ENCODE assay signal across 8 mouse cellular contexts in genomic region chr19:5874969-5875480, GRCm38 (mm10). TPM values are rescaled to one million over a fixed set of nuclear protein-coding genes. Genes with fewer than 3 reads are reported as not detected.
A peak's percentile ranks its signal among the peaks of the same experiment; 100 is the strongest.
DNase-seq lines count a peak whose midpoint lies in the region; ATAC-seq and TF ChIP-seq lines count a peak whose summit lies in the region.

Gene Frmd8 (minus strand): TSS chr19:5875274.

- peak; percentile 59 for ATAC-seq in heart, embryonic 11.5 days (replicated peaks; ENCODE audit: insufficient number of reproducible peaks, low FRiP score, low TSS enrichment)
- ATAC-seq in kidney, embryonic 16.5 days (ENCODE audit: low FRiP score, low TSS enrichment) = peak; percentile 75

- DNase-seq in brain, embryonic 14.5 days (ENCODE audit: low read depth) = peak; percentile 98
- peak; percentile 81 for DNase-seq in liver, adult 2 months (ENCODE audit: extremely low read depth, low read depth, low spot score)
- DNase-seq in splenic B cell, adult 2 months (ENCODE audit: low read depth, low spot score) = peak; percentile 93

- H3ac ChIP-seq in C2C12 (ENCODE audit: control insufficient read depth, insufficient read length, low read depth) (peak within 1 kb of the TSS; percentile 76), myocyte (ENCODE audit: control insufficient read depth, insufficient read length) (peak within 1 kb of the TSS; percentile 68)

- H3K36me3 ChIP-seq in C2C12 (ENCODE audit: control insufficient read depth, insufficient read depth) (peaks cover 16% of the 10 kb centered on the region), myocyte (ENCODE audit: control insufficient read depth, insufficient read depth) (peaks cover 3% of the 10 kb centered on the region)
- H3K36me3 ChIP-seq in erythroblast, embryonic 14.5 days (ENCODE audit: control insufficient read depth) = peaks cover 22% of the 10 kb centered on the region
- H3K36me3 ChIP-seq in heart, embryonic 11.5 days (ENCODE audit: control insufficient read depth, insufficient read depth, low read length) = peaks cover 1% of the 10 kb centered on the region; the same call in 1 of the 2 replicates
- H3K36me3 ChIP-seq in kidney, embryonic 16.5 days (ENCODE audit: insufficient read depth, low read length) = 0 out of 2 replicates have a peak, but pooled peaks cover 7% of the 10 kb centered on the region
- H3K36me3 ChIP-seq in liver, adult 2 months (ENCODE audit: control insufficient read depth, insufficient read depth, low read length) = no peaks in the 10 kb centered on the region
- H3K36me3 ChIP-seq in splenic B cell, adult 2 months (ENCODE audit: control insufficient read depth, insufficient read depth, low read length, poor library complexity, severe bottlenecking) = no peaks in the 10 kb centered on the region

- H3K4me1 ChIP-seq in erythroblast, embryonic 14.5 days (ENCODE audit: control insufficient read depth) = peaks cover 49% of the 10 kb centered on the region
- H3K4me1 ChIP-seq in heart, embryonic 11.5 days (ENCODE audit: control insufficient read depth, insufficient read depth, low read length) = peaks cover 38% of the 10 kb centered on the region
- H3K4me1 ChIP-seq in kidney, embryonic 16.5 days (ENCODE audit: insufficient read depth, low read length) = peaks cover 58% of the 10 kb centered on the region
- H3K4me1 ChIP-seq in liver, adult 2 months (ENCODE audit: control insufficient read depth, insufficient read depth, low read length) = peaks cover 41% of the 10 kb centered on the region

- no peak for TF ChIP-seq POLR2A in brain, embryonic 14.5 days (IDR thresholded peaks at IDR 0.05; ENCODE audit: borderline replicate concordance, extremely low read depth, insufficient read depth, insufficient read length, poor library complexity, severe bottlenecking)
- TF ChIP-seq POLR2A in liver, adult 2 months (IDR thresholded peaks at IDR 0.05; ENCODE audit: extremely low read depth, insufficient read depth, low read length) = peak; percentile 63
- peak; percentile 82 for TF ChIP-seq POLR2A in myocyte (IDR thresholded peaks at IDR 0.05; ENCODE audit: insufficient read length, low read depth)

- H3K27me3 ChIP-seq in C2C12 (ENCODE audit: control insufficient read depth, insufficient read depth, insufficient read length) = no peaks in the 10 kb centered on the region
- no peaks in the 10 kb centered on the region for H3K27me3 ChIP-seq in erythroblast, embryonic 14.5 days (ENCODE audit: control insufficient read depth)
- no peaks in the 10 kb centered on the region for H3K27me3 ChIP-seq in heart, embryonic 11.5 days (ENCODE audit: control insufficient read depth, insufficient read depth, low read length)
- no peaks in the 10 kb centered on the region for H3K27me3 ChIP-seq in kidney, embryonic 16.5 days (ENCODE audit: insufficient read depth, low read length)
- H3K27me3 ChIP-seq in liver, adult 2 months (ENCODE audit: control insufficient read depth, insufficient read depth, low read length) = no peaks in the 10 kb centered on the region
- no peaks in the 10 kb centered on the region for H3K27me3 ChIP-seq in myocyte (ENCODE audit: control insufficient read depth, insufficient read depth, insufficient read length)
- no peaks in the 10 kb centered on the region for H3K27me3 ChIP-seq in splenic B cell, adult 2 months (ENCODE audit: control insufficient read depth, insufficient read depth, low read length, poor library complexity, severe bottlenecking)

- H3K9me3 ChIP-seq in erythroblast, embryonic 14.5 days (ENCODE audit: control insufficient read depth, low read length) = no peaks in the 10 kb centered on the region
- no peaks in the 10 kb centered on the region for H3K9me3 ChIP-seq in heart, embryonic 11.5 days (replicated peaks; ENCODE audit: control insufficient read depth, low read length)
- H3K9me3 ChIP-seq in kidney, embryonic 16.5 days (ENCODE audit: low read length) = no peaks in the 10 kb centered on the region

- peaks cover 9% of the 10 kb centered on the region for H3K79me3 ChIP-seq in C2C12 (ENCODE audit: low read depth)

- H3K79me2 ChIP-seq in C2C12 (ENCODE audit: control insufficient read depth, insufficient read depth) = peaks cover 44% of the 10 kb centered on the region
- peaks cover 11% of the 10 kb centered on the region; the same call in 1 of the 2 replicates for H3K79me2 ChIP-seq in liver, adult 2 months (ENCODE audit: control insufficient read depth, insufficient read depth, low read length)
- H3K79me2 ChIP-seq in myocyte (ENCODE audit: control insufficient read depth, insufficient read depth) = peaks cover 24% of the 10 kb centered on the region

- H3K4me2 ChIP-seq in heart, embryonic 11.5 days = peak within 1 kb of the TSS; percentile 81
- H3K4me2 ChIP-seq in kidney, embryonic 16.5 days (replicated peaks; ENCODE audit: low read depth, low read length) = peak within 1 kb of the TSS; percentile 83
- H3K4me2 ChIP-seq in myocyte (ENCODE audit: low read depth) = peak within 1 kb of the TSS; percentile 92

- peak within 1 kb of the TSS; percentile 89 for H3K9ac ChIP-seq in heart, embryonic 11.5 days (ENCODE audit: low read depth, low read length)
- H3K9ac ChIP-seq in kidney, embryonic 16.5 days (replicated peaks; ENCODE audit: low read length) = peak within 1 kb of the TSS; percentile 85
- peak within 1 kb of the TSS; percentile 74 for H3K9ac ChIP-seq in liver, adult 2 months (ENCODE audit: low read depth, low read length)

- H3K4me3 ChIP-seq in C2C12 (ENCODE audit: insufficient read depth, poor library complexity, severe bottlenecking) (peak within 1 kb of the TSS; percentile 66), myocyte (peak within 1 kb of the TSS; percentile 59)
- peak within 1 kb of the TSS; percentile 80 for H3K4me3 ChIP-seq in erythroblast, embryonic 14.5 days (replicated peaks)
- peak within 1 kb of the TSS; percentile 76 for H3K4me3 ChIP-seq in heart, embryonic 11.5 days (ENCODE audit: low read depth, low read length)
- peak within 1 kb of the TSS; percentile 80 for H3K4me3 ChIP-seq in kidney, embryonic 16.5 days (ENCODE audit: low read length)
- peak within 1 kb of the TSS; percentile 67 for H3K4me3 ChIP-seq in liver, adult 2 months (ENCODE audit: insufficient read depth, low read depth, low read length)

- TF ChIP-seq CTCF in C2C12 (IDR thresholded peaks at IDR 0.05; ENCODE audit: control insufficient read depth, insufficient read depth, insufficient read length) = no peak
- no peak for TF ChIP-seq CTCF in brain, embryonic 14.5 days (IDR thresholded peaks at IDR 0.05; ENCODE audit: borderline replicate concordance, extremely low read depth, insufficient read depth, insufficient read length)
- TF ChIP-seq CTCF in liver, adult 2 months (IDR thresholded peaks at IDR 0.05; ENCODE audit: low read depth, low read length) = no peak

- under 1% methylated on average over 37 of the region's 37 CpGs for WGBS in heart, embryonic 11.5 days (ENCODE audit: insufficient replicate concordance)
- WGBS in kidney, embryonic 16.5 days = under 1% methylated on average over 37 of the region's 37 CpGs
- WGBS in liver, adult 2 months = under 1% methylated on average over 37 of the region's 37 CpGs

- H3K27ac ChIP-seq in heart, embryonic 11.5 days (ENCODE audit: low read depth, low read length) = peak within 1 kb of the TSS; percentile 42
- H3K27ac ChIP-seq in kidney, embryonic 16.5 days (ENCODE audit: low read length) = peak within 1 kb of the TSS; percentile 75
- H3K27ac ChIP-seq in liver, adult 2 months (replicated peaks; ENCODE audit: insufficient read depth, low read depth, low read length) = peak within 1 kb of the TSS; percentile 39

TF ChIP-seq in C2C12, 6 proteins besides CTCF, POLR2A, EP300 and RAD21:
- no peak for TF ChIP-seq MAX (IDR thresholded peaks at IDR 0.05)
- no peak for TF ChIP-seq MYOD1 (IDR thresholded peaks at IDR 0.05; ENCODE audit: control insufficient read depth, insufficient read length, low read depth)
- TF ChIP-seq CEBPB (IDR thresholded peaks at IDR 0.05; ENCODE audit: low read depth) = no peak
- no peak for TF ChIP-seq USF1 (IDR thresholded peaks at IDR 0.05; ENCODE audit: low read depth)
- no peak for TF ChIP-seq FOSL1 (IDR thresholded peaks at IDR 0.05; ENCODE audit: insufficient read depth, low read length, poor library complexity, severe bottlenecking)
- TF ChIP-seq MYOG (IDR thresholded peaks at IDR 0.05; ENCODE audit: control insufficient read depth, extremely low read depth, insufficient read length) = no peak

TF ChIP-seq in myocyte, 11 proteins besides CTCF, POLR2A, EP300 and RAD21:
- TF ChIP-seq TCF12 (IDR thresholded peaks at IDR 0.05; ENCODE audit: insufficient read depth, poor library complexity, severe bottlenecking) (no peak), POLR2AphosphoS2 (IDR thresholded peaks at IDR 0.05; ENCODE audit: insufficient read length, low read depth) (peak; percentile 75)

RNA-seq across cellular contexts. Expression of gene Frmd8, which starts in this region (rescaled TPM):
- polyA plus RNA-seq in C2C12 (2012; fragmentation: generic; extraction: Trizol) = 44.1 TPM
- polyA plus RNA-seq in brain, embryonic 14.5 days (2012; rRNA removed) = 18.9 and 21.3 TPM in 2 replicates
- polyA plus RNA-seq in erythroblast, embryonic 14.5 days (2012) = 0.74 and 0.75 TPM in 2 replicates
- polyA plus RNA-seq in heart, embryonic 11.5 days (2014; fragmentation: Nextera tagmentation; extraction: Ambion mirVana) = 15.4 and 19.3 TPM in 2 replicates
- 50.6 and 52.9 TPM in 2 replicates for polyA plus RNA-seq in kidney, embryonic 16.5 days (2015; fragmentation: Nextera tagmentation; extraction: Ambion mirVana)
- total RNA-seq in liver, adult 2 months (2014; rRNA removed) = 5.2 and 5.9 TPM in 2 replicates
- polyA plus RNA-seq in liver, adult 2 months (2012; rRNA removed) = 10.3 and 14.2 TPM in 2 replicates
- polyA plus RNA-seq in myocyte (2012; fragmentation: generic; extraction: Trizol) = 22.3 TPM

Comparison
In these comparisons a context has a peak if more than half of its experiments do, and no peak if none do; other contexts are left out.
1. Peak in every context shown above with its lines: DNase-seq, ATAC-seq, H3K4me3 ChIP-seq and H3K27ac ChIP-seq.